Mouse (Mus musculus): ENCODE results near the gene Olfr1113. TPM values are rescaled to one million over a fixed set of nuclear protein-coding genes. Genes with fewer than 3 reads are reported as not detected.
"Not testable (repeated sequence)": the region's sequence is repeated elsewhere in the genome, so short reads cannot be mapped to it uniquely, and the experiment has no call there.

Gene Olfr1113
- not detected in 2 replicates for polyA plus RNA-seq (2015; fragmentation: Nextera tagmentation; extraction: Ambion mirVana)

DNA sequence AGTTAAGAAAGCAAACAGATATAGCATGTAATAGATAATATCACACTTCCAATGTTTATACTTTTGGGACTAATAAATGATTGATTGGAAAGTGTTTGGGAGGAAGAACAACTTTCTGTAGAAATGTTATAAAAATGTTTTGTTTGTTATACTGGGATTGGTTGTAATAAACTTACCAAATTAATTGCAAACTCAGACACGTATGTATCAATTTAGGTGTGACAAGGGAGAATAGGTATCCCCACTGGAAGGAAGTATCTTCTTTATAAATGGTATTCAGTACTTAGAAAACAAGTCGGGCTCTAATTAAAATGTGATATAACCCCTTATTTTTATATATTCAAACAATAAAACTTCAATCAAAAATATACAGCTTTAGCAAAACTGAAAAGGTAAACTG is at the start of gene Olfr1113:
TSS of gene Olfr1113 (plus strand) at position 301 of the 400 bp plus-strand sequence.
- Histone ChIP-seq H3K9ac (ENCODE audit: low read depth, low read length) (no peak within 1 kb of the TSS), H3K27me3 (replicated peaks; ENCODE audit: control insufficient read depth, insufficient read depth, low read length) (no peaks in the 10 kb centered on the region), H3K27ac (ENCODE audit: low read depth, low read length) (no peak within 1 kb of the TSS), H3K4me2 (ENCODE audit: low read length) (no peak within 1 kb of the TSS), H3K4me3 (ENCODE audit: low read length) (no peak within 1 kb of the TSS), H3K9me3 (ENCODE audit: control insufficient read depth, low read length) (no peaks in the 10 kb centered on the region), H3K4me1 (ENCODE audit: control insufficient read depth, insufficient read depth, low read depth, low read length) (no peaks in the 10 kb centered on the region), H3K36me3 (ENCODE audit: control insufficient read depth, insufficient read depth, low read length) (no peaks in the 10 kb centered on the region)
- ATAC-seq: no peak
- 89% methylated on average over 2 of the region's 2 CpGs for WGBS

- not testable (repeated sequence) for H3K36me3 ChIP-seq (ENCODE audit: control insufficient read depth, insufficient read depth, low read length); H3K9ac ChIP-seq (ENCODE audit: low read depth, low read length); H3K4me2 ChIP-seq (ENCODE audit: low read length); ATAC-seq; H3K4me1 ChIP-seq (ENCODE audit: control insufficient read depth, insufficient read depth, low read depth, low read length); H3K27ac ChIP-seq (ENCODE audit: low read depth, low read length); H3K4me3 ChIP-seq (ENCODE audit: low read length); H3K27me3 ChIP-seq (replicated peaks; ENCODE audit: control insufficient read depth, insufficient read depth, low read length); H3K9me3 ChIP-seq (ENCODE audit: control insufficient read depth, low read length)
- 87% methylated on average over 2 of the region's 2 CpGs for WGBS
Measured at GRCm38 (mm10) chr2:87167731-87168130, 41.0 kb upstream of the Olfr1113 start.

GRCm38 (mm10) chr2:87187498-87187897 is 21.3 kb upstream of the Olfr1113 start, which contains the start of gene Olfr1112:
Gene Olfr1112, plus strand, starts transcription at chr2:87187798.
- Histone ChIP-seq H3K4me3 (ENCODE audit: low read length) (no peak within 1 kb of the TSS), H3K9me3 (ENCODE audit: control insufficient read depth, low read length) (no peaks in the 10 kb centered on the region), H3K4me2 (ENCODE audit: low read length) (no peak within 1 kb of the TSS), H3K4me1 (ENCODE audit: control insufficient read depth, insufficient read depth, low read depth, low read length) (no peaks in the 10 kb centered on the region), H3K27ac (ENCODE audit: low read depth, low read length) (no peak within 1 kb of the TSS), H3K36me3 (ENCODE audit: control insufficient read depth, insufficient read depth, low read length) (no peaks in the 10 kb centered on the region), H3K9ac (ENCODE audit: low read depth, low read length) (no peak within 1 kb of the TSS), H3K27me3 (replicated peaks; ENCODE audit: control insufficient read depth, insufficient read depth, low read length) (no peaks in the 10 kb centered on the region)
- 93% methylated on average over 1 of the region's 1 CpGs for WGBS
- ATAC-seq: no peak

DNA sequence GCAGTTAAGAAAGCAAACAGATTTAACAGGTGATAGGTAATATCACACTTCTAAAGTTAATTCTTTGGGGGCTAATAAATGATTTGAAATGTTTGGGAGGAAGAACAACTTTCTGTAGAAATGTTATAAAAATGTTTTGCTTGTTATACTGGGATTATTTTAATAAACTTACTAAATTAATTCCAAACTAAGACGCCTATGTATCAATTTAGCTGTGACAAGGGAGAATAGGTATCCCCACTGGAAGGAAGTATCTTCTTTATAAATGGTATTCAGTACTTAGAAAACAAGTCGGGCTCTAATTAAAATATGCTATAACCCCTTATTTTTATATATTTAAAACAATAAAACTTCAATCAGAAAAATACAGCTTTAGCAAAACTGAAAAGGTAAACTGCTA is 38.9 kb downstream of the Olfr1113 start, which contains the start of gene Olfr1115:
TSS of gene Olfr1115 (plus strand) at position 301 of the 400 bp plus-strand sequence.
- H3K27me3 ChIP-seq (replicated peaks; ENCODE audit: control insufficient read depth, insufficient read depth, low read length): no peaks in the 10 kb centered on the region
- no peak within 1 kb of the TSS for H3K4me3 ChIP-seq (ENCODE audit: low read length)
- H3K9me3 ChIP-seq (ENCODE audit: control insufficient read depth, low read length): no peaks in the 10 kb centered on the region
- H3K4me2 ChIP-seq (ENCODE audit: low read length): no peak within 1 kb of the TSS
- no peaks in the 10 kb centered on the region for H3K36me3 ChIP-seq (ENCODE audit: control insufficient read depth, insufficient read depth, low read length)
- no peak for ATAC-seq
- WGBS: 89% methylated on average over 2 of the region's 2 CpGs
- H3K27ac ChIP-seq (ENCODE audit: low read depth, low read length): no peak within 1 kb of the TSS
- H3K4me1 ChIP-seq (ENCODE audit: control insufficient read depth, insufficient read depth, low read depth, low read length): no peaks in the 10 kb centered on the region
- no peak within 1 kb of the TSS for H3K9ac ChIP-seq (ENCODE audit: low read depth, low read length)

Small RNA genes within 50 kb of the gene (microRNA-seq; reads per million reads assigned to microRNA genes)
- gene Gm27438: not detected

Other genes starting within 250 kb of the Olfr1113 start
- not detected in 2 replicates for gene Olfr1099, start 248.3 kb upstream of the Olfr1113 start, polyA plus RNA-seq (2015; fragmentation: Nextera tagmentation; extraction: Ambion mirVana)
- gene Olfr1100, start 229.0 kb upstream of the Olfr1113 start, polyA plus RNA-seq (2015; fragmentation: Nextera tagmentation; extraction: Ambion mirVana): not detected in 2 replicates
- not detected in 2 replicates for gene Olfr1101, start 217.7 kb upstream of the Olfr1113 start, polyA plus RNA-seq (2015; fragmentation: Nextera tagmentation; extraction: Ambion mirVana)
- not detected in 2 replicates for gene Olfr1102, start 210.6 kb upstream of the Olfr1113 start, polyA plus RNA-seq (2015; fragmentation: Nextera tagmentation; extraction: Ambion mirVana)
- gene Olfr1104, start 181.9 kb upstream of the Olfr1113 start, polyA plus RNA-seq (2015; fragmentation: Nextera tagmentation; extraction: Ambion mirVana): not detected in 2 replicates
- not detected in 2 replicates for gene Olfr1105, start 172.4 kb upstream of the Olfr1113 start, polyA plus RNA-seq (2015; fragmentation: Nextera tagmentation; extraction: Ambion mirVana)
- gene Olfr1106, start 156.7 kb upstream of the Olfr1113 start, polyA plus RNA-seq (2015; fragmentation: Nextera tagmentation; extraction: Ambion mirVana): not detected in 2 replicates
- gene Olfr1107, start 133.2 kb upstream of the Olfr1113 start, polyA plus RNA-seq (2015; fragmentation: Nextera tagmentation; extraction: Ambion mirVana): not detected in 2 replicates
- not detected in 2 replicates for gene Olfr1109, start 113.0 kb upstream of the Olfr1113 start, polyA plus RNA-seq (2015; fragmentation: Nextera tagmentation; extraction: Ambion mirVana)
- gene Olfr259, start 94.4 kb upstream of the Olfr1113 start, polyA plus RNA-seq (2015; fragmentation: Nextera tagmentation; extraction: Ambion mirVana): not detected in 2 replicates
- gene Olfr1110, start 68.7 kb upstream of the Olfr1113 start, polyA plus RNA-seq (2015; fragmentation: Nextera tagmentation; extraction: Ambion mirVana): not detected in 2 replicates
- gene Olfr1111, start 56.3 kb upstream of the Olfr1113 start, polyA plus RNA-seq (2015; fragmentation: Nextera tagmentation; extraction: Ambion mirVana): not detected in 2 replicates
- gene Olfr1112, start 21.2 kb upstream of the Olfr1113 start, polyA plus RNA-seq (2015; fragmentation: Nextera tagmentation; extraction: Ambion mirVana): not detected in 2 replicates
- not detected in 2 replicates for gene Olfr1115, start 39.0 kb downstream of the Olfr1113 start, polyA plus RNA-seq (2015; fragmentation: Nextera tagmentation; extraction: Ambion mirVana)
- not detected in 2 replicates for gene Olfr1116, start 58.6 kb downstream of the Olfr1113 start, polyA plus RNA-seq (2015; fragmentation: Nextera tagmentation; extraction: Ambion mirVana)
- gene Olfr1118, start 98.6 kb downstream of the Olfr1113 start, polyA plus RNA-seq (2015; fragmentation: Nextera tagmentation; extraction: Ambion mirVana): not detected in 2 replicates
- not detected in 2 replicates for gene Olfr1120, start 145.8 kb downstream of the Olfr1113 start, polyA plus RNA-seq (2015; fragmentation: Nextera tagmentation; extraction: Ambion mirVana)
- gene Olfr1121, start 160.9 kb downstream of the Olfr1113 start, polyA plus RNA-seq (2015; fragmentation: Nextera tagmentation; extraction: Ambion mirVana): not detected in 2 replicates
- gene Olfr1122, start 176.9 kb downstream of the Olfr1113 start, polyA plus RNA-seq (2015; fragmentation: Nextera tagmentation; extraction: Ambion mirVana): not detected in 2 replicates
- gene Olfr1123, start 207.7 kb downstream of the Olfr1113 start, polyA plus RNA-seq (2015; fragmentation: Nextera tagmentation; extraction: Ambion mirVana): not detected in 2 replicates
- not detected in 2 replicates for gene Olfr1124, start 221.3 kb downstream of the Olfr1113 start, polyA plus RNA-seq (2015; fragmentation: Nextera tagmentation; extraction: Ambion mirVana)
- gene Olfr1126, start 245.0 kb downstream of the Olfr1113 start, polyA plus RNA-seq (2015; fragmentation: Nextera tagmentation; extraction: Ambion mirVana): not detected in 2 replicates

Measured in hindbrain, embryonic 16.5 days (tissue).